Mouse (Mus musculus): ENCODE results near the gene Cptp.
A peak's percentile ranks its signal among the peaks of the same experiment; 100 is the strongest.

Gene Cptp

DNA sequence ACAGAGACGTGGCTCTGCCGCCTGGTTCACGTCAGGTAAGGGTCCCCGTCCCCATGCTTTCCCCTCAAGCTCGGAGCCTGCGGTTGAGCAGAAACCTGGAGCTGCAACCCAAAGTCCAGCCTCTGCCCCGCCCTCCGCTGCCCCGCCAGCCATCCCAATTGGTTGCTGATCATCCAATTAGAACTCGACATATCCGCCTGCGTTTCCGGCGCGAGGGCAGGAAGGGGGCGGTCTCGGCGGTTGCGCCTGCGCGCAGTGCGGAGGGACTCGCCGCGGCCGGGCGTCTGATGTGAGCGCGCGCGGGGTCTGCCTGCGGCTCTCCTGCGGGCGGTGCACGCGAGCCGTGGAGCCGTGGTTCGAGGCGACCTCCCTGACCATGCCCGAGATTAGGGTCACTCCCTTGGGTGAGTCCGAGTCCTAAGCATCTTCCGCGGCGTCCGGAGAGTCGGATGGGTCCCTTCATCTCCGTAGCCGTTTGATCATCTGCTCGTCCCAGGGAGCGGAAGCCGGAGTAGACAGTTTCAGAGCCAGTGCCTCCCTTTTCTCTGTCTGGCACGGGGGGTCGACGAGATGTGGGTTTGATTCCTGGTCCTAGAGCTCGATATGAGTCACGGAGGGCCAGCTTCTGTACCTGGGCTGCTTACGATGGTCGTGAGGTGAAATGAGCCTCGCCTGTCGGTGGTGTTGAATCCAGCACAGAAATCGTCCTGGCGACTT lies at the start of gene Cptp, which contains the start of gene Ints11:
Gene Cptp, minus strand, starts transcription at position 124 of the 717 bp plus-strand sequence.
Gene Ints11, plus strand, starts transcription at position 230 of the 717 bp plus-strand sequence.
- DNase-seq: peak; percentile 98

DNA sequence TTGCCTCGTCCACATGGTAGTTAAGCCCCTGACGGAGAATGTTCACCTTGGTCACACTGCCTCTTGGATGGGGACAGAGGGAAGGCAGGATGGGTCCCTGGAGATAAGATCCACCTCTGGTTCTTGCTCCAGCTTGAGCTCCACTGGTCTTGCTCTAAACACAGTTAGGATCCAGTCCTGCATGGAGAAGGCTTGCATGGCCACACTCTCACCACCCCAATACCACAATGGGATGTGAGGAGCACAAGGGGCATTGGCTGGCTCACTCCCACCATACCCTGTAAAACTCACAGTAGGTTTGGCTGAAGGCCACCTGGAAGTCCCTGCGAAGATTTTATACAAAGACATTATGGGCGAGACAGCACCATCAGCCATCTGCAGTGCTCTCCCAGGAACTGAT lies 39.5 kb upstream of the Cptp start:
- no peak for DNase-seq

DNA sequence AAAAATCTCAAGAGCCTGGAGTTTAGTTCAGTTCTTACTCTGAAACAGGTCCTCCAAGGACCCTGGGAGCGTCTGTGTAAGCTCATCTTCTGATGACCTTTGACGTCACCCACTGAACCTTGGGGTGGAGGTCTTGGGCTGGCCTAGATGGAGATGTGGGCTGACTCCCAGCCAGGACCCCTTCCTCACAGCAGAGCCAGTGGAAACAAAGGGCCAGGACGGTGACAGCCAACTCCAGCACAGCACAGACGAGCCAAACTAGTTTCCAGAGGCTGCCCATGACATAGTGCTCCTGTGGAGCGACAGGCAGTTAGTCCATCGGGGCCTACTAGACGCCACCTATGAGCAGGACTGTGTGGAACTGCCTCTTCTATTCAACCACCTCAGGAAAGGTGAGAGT lies 39.0 kb upstream of the Cptp start:
- DNase-seq: no peak

DNA sequence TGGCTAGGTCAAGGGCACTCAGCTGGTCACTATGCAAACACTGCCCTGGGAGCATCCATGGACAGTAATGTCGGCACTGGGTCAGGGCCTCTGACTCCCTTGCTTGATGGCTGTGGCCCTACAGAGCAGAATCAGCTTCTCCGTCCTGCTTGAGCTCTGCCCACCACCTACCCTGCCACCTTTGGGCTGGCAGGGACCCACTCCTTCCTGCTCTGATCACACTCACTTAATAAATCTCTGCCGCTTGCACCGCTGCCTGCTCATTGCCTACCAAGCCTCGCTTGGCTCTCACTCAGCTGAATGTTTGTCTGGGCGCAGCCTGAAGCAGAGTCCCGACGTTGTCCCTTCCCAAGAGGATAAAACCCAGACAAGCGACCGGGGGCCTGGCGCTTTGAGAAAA lies 37.8 kb upstream of the Cptp start:
- DNase-seq: no peak

DNA sequence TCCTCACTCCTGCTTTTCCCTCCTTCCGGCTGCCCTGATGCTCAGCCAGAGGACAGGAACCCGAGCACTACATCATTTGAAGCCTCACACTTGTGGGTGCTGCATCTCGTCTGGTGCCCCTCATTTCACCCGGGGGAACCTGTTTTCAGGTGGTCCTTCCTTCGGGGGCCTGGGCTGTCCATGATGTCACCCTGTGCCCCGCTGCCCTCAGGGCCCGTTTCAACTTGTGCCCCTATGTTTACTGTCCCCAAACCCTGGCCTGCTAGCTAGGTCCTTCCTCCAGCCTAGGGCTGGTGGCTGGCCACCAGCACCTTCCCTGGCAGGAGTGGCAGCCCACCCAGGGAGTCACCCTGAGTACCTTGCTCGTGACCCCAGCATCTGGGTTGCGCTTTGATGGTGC lies 36.9 kb upstream of the Cptp start:
- DNase-seq: no peak

DNA sequence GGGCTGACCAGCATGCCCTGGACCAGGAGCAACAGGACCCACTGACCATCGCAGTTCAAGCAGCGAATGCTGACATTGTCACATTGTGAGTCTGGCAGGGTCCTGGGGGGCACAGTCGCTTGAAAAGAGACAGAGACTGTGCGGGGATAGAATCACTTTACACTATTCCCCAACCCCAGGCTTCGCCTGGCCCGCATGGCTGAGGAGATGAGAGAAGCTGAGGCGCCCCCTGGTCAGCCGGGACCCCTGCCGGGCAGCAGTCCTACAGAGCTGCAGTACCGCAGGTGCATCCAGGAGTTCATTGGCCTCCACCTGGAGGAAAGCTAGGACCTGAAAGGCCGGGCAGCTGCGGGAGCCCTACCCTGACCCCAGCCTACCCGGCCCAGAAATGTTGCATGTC lies 36.4 kb upstream of the Cptp start:
- no peak for DNase-seq

DNA sequence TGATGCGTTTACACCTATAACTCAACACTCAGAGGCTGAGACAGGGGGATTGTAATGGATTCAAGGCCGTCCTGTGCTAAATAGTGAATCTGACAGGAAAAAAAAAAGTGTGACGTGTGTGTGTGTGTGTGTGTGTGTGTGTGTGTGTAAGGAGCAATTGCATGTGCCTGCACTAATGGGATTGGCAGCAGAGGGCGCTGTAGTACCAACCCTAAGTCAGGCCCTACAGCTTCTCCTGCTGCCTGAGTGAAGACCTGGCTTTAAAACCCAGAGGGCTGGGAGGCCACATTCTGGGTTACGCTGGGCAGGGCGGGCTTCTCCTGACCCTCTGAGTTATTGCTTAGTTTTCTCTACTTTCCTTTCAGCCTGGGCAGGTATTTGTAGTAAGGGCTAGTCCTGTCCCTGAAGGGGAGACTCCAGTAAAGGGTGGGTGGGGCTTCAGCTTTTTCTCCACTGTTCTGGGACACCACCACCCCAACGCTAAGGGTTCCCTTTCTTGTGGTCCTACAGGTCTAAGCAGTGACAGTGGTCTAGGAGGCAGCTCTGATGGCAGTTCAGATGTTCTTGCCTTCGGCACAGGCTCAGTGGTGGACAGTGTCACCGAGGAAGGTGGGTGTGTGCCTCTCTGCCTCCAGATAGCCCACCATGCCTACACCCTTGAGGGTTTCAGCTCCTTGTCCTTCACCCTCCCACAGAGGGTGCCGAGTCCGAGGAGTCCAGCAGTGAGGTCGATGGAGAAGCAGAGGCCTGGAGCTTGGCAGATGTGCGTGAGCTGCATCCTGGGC lies 35.3 kb upstream of the Cptp start:
- DNase-seq: no peak

DNA sequence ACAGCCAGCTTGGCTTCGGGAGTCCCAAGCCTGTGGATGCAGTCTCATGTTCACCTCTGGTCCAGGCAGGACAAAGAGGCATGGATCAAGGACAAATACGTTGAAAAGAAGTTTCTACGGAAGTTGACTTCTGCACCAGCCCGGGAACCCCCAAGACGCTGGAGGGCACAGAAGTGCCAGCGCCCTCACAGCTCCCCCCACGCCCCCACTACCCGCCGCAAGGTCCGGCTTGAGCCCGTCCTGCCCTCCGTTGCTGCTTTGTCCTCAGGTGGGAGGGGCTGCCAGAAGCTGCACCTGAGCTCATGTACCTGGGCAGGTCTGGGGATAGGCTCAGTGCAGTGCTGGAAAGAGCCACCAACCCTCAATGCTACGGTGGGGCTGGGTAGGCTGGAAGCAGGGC lies 34.0 kb upstream of the Cptp start:
- DNase-seq: no peak

DNA sequence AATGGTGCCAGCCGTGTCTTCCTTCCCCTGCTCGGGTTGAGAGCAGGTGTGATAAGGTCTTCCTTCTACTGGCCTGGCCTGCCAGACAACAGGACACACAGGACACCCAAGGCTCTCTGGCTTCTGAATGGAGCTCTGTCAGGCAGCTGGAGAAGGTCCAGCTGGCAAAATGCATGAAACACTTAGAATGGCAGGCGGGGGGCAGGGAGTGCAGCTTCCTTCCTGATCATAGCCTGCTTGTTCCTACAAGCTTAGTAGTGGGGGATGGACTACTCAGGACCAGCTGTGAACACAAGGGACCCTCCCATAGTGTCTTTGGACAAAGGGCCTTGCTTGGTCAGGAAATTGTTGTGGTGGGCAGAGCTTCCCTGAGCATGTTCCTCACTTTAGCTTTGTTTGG lies 32.0 kb upstream of the Cptp start:
- peak; percentile 71 for DNase-seq

DNA sequence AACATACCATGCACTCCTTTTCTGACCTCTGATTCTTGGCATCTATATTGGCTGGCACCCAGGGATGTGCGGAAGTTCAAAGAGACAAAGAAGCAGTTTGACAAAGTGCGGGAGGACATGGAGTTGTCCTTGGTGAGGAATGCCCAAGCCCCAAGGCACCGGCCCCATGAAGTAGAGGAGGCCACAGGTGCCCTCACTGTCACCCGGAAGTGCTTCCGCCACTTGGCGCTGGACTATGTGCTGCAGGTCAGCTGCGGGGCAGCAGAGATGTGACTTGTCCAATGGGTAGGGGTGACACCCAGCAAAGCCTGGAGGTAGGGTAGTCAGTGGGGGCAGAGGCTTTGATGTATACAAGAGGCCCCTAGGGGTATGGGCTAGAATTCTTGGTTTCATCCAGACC lies 30.1 kb upstream of the Cptp start:
- DNase-seq: no peak

DNA sequence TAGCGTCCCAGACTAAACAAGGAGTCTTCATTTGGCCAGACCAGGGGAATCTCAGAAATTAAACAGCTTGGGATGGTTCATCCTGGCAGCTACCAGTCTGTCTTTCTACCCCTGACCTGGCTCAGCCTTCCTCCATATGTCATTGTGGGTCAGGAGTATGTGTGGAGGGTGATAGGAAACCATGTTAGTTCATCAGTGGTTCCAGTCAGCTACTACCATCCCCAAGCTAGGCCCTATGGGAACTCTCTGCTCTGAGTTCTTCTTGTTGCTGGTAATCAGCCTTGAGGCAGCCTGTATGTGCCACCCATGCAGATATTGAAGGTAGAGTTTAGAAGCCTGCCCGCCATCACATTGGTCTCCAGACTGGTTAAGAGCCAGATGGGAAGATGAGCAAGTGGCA lies 29.1 kb upstream of the Cptp start:
- no peak for DNase-seq

DNA sequence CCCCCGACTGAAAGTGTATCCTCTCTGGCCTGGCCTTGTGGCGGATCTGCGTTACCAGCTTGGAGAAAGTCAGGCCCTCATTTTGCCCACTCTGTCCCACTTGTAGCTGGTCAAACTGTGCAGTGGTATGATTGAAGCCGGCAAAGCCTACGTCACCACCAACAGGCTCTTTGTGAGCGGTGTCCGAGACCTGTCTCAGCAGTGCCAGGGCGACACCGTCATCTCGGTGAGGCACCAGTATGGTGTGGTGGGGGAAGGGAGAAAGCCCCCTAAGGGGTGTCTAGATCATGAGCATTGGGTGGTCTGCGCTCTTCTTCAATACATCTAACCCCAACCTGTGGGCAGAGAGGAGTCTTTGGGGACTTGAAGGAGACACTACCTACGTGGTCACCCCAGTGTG lies 27.2 kb upstream of the Cptp start:
- DNase-seq: no peak

DNA sequence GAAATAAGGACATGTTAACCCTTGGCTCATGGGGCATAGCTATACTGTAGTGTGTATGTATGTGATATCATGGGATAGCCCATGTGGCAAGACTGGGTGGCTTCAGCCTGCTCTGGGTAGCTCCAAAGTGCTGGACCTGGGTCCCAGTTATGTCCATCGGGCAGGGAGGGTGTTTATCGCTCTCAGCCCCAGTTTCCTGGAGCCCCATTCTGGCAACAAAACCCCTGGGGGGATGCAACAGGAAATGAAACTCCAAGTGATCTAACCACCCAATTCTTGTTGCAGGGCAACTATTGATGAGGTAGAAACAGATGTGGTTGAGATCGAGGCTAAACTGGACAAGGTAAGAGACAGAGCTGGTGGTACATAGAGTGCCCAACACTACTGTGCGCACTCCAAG lies 26.6 kb upstream of the Cptp start:
- DNase-seq: no peak

DNA sequence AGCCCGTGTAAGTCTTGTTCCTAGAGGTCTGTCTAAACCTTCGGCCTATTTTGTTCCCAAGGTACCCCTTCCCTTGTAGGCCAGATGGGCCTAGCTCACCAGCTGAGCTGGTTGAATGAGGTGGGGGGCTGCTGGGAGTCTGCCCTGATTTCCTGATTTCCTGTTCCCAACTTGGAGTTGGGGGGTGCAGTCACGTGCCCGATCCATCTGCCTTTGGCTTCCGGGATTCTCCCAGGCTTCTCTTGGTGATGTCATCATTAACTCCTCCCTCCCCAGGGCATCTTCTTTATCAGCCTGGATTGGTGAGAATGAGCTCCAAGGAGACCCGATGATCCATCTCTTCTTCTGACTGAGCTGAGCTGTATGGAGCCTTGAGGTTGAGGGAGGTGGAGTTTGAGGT lies 26.0 kb upstream of the Cptp start:
- DNase-seq: peak; percentile 83

DNA sequence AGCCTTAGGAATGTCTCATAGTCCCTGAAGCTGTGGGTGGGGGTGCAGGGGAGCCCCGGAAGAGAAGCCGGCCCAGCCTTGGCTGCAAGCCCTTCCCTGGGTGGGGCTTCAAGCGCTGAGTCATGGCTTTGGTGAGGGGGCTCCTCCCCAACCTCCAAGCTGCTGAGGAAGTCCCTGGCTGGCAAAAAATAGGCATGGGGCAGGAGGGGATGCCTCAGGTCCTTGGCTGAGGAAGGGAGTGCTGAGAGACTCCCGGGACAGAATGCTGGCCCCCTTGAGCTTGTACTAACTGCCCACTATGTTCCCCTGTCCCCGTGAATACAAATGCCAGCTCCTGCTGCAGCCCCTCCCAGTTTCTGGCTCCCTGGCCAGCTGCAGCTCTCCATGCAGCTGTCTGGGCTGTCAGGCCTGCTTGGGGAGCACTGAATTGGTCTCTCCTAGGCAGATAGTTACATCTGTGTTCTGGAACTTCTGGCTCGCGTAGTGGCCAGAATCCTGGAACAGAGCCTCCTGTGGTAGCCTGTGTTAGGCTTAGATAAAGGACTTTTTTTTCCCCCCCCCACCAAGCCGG lies 25.2 kb upstream of the Cptp start:
- DNase-seq: peak; percentile 90

DNA sequence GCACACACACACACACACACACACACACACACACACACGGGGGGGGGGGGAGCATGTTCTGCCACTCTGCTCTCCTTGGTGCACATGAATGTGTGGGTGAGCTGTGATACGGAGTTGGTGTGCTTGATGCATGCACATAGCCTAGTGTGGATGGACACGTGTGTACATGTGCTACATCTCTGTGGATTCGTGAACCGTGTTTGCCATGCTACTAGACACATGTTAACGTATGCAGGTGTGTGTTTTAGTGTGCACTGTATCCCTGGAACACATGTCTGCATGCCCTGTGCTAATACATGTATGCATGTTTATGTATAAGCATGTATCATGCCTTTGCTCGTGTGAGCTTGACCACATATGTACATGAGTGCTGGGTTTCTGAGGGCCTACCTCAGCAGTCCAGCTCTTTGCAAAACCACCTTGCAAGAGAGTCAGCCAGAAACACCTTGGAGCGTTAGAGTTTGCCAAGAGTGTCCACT lies 24.0 kb upstream of the Cptp start:
- DNase-seq: no peak

DNA sequence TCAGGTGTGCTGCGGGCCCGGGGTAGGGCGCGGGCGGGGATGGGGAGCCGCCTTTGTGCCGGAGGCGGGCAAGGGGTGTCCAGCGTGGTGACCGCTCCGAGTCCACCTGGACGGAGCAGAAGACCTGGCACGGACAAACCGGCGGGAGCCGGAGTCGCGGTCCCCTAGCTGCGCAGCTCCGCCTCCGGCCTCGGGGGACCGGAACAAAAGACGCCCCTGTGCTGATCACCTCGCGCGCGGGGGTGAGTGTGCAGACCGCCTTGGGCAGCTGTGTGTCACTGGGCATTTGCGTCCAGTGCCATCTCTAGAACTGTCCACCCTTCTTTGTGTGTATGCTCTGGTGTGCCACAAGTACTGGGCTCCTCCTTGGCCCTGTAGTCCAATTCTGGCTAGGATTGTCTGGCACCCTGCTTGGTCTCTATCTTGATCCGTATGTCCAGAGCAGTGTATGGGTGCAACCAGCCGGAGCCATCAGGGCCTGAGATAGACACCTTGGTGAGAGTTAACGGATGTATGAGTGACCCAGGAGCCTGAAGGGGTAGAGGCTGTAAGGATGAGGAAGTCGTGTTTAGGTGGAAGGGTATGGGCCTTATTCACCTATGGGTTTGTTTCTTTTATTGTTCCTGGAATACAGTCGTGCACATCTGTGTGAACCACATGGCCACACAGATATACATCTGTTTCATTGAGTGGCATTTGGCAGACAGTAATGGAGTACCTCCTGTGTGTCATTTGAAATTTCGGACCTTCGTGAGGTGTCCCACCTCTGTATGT lies 23.4 kb upstream of the Cptp start:
- DNase-seq: peak; percentile 35

DNA sequence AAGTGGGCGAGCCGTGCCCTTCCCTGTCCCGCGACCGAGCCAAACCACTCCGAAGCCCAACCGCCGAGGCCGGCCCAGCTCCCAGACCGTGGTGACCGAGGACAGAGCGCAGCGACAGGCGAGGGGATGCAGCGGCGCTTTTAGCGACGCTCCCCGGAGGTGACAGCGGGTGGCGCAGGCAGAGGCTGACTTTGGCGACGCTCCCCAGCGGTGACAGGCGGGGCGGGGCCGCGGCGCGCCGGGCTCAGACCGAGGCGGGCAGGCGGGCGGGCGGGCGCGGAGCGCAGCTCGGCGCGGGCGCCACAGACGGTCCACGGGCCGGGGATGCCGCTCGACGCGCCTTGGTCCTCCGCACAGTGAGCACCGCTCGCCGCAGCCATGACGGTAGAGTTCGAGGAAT lies 22.8 kb upstream of the Cptp start:
- peak; percentile 86 for DNase-seq

DNA sequence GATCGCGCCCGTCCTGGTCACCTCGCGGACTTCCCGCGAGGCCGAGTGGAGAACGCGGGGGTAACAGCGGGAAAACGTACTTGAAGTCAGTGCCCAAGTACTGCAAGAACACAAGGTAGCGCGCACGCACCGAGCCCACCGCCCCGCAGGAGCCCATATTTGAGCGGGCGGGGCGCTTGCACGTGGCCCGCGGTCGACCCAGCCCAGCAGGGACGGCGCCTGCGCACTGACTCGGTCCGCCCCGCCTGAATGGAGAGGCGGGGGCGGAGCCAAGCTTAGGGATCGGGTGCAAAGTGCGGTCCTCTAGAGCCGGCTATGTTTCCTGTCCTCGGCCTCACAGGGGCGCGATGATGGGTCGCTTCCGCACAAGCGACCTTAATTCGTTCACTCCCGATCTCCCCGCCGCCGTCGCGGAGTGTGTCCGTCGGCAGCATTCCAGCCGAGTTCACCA lies 22.3 kb upstream of the Cptp start, which contains the start of the genes Pusl1 and Acap3:
Gene Pusl1, minus strand, starts transcription at position 231 of the 451 bp plus-strand sequence.
Gene Acap3, plus strand, starts transcription at position 272 of the 451 bp plus-strand sequence.
- DNase-seq: peak; percentile 98

DNA sequence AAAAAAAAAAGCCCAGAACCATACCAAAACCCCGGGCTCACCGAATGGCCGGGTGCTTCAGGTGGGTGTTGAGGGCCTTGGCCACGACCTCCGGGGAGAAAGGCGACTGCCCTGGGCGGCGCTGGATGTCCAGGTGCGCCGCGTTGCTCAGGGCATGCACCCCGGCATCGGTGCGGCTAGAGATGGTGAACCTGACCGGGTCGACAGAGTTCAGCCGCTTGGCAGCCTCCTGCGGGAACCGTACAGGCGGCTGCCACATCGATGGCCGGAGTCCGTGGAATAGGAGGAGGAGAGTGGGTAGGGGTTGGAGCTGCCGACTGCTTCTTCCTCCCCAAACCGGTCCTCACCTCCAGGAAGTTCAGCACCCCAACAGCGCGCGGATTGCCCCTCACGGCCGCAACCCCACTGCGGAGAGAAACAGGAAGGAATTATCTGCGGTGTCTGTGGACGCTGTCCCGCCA lies 21.8 kb upstream of the Cptp start:
- DNase-seq: no peak

DNA sequence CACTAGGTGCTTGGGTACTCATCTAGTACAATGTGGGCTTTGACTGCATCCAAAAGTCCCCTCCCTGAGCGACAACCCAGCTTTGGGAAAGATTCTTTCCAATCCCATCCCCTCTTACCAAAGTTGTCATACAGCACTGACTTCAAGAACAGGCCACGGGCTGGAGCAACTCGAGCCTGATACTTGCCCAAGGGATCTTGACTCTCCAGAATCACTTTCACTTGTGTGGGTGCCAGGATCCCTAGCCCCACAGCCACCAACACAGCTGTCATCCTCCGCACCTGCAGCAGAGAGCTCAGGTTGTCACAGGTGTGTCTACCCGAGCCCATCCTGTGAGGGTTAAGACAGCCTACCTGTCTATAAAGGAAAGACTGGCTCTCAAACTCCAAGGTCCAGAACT lies 20.1 kb upstream of the Cptp start:
- no peak for DNase-seq

DNA sequence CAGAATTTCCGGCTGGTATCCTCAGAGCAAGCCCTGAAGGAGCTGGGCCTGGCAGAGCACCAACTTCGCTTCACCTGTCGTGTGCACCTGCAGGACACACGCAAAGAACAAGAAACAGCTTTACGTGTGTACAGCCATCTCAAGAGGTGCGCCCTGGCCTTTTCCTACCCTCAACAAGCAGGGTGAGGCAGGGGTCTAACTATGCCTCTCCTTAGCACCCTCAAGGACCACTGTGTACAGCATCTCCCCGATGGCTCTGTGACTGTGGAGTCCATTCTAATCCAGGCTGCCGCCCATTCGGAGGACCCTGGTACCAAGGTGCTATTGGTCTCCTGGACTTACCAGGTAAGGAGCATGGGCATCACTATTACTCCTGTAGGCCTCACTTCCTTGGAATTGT lies 18.9 kb upstream of the Cptp start:
- no peak for DNase-seq

DNA sequence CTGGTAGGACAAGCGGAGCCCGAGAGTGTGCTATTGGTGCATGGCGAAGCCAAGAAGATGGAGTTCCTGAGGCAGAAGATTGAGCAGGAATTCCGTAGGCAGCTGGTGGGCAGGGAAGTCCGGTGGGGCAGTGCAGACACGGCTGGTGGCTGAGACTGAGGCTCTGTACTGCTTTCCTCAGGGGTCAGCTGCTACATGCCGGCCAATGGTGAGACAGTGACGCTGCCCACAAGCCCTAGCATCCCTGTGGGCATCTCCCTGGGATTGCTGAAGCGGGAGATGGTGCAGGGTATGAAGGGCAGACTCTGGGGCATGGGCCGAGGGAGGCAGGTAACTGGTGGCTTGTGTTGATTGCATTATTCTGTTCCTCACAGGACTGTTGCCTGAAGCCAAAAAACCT lies 18.4 kb upstream of the Cptp start:
- DNase-seq: no peak

All from lung, postnatal 36 days (tissue).